Mouse (Mus musculus) forelimb bud, embryonic 11.5 days (tissue): ENCODE results near the gene Jund.

Source experiments
- DNase-seq: peaks from one replicate; pipeline ENCODE4 v3.0.0-alpha.2; 2012; ENCODE audit warnings: low read depth, low spot score

The Jund gene

GRCm38 (mm10) chr8:70699834-70700554 is 1.2 kb downstream of the Jund start:
- peak; percentile 82 for DNase-seq

GRCm38 (mm10) chr8:70700555-70700922 is 1.8 kb downstream of the Jund start:
- peak; percentile 95 for DNase-seq

GRCm38 (mm10) chr8:70701048-70701981 is 2.6 kb downstream of the Jund start:
- DNase-seq: peak; percentile 14

- no peak for DNase-seq
Observed at GRCm38 (mm10) chr8:70701982-70702841, 3.5 kb downstream of the Jund start.

- DNase-seq: no peak
Observed at GRCm38 (mm10) chr8:70702842-70703182, 4.1 kb downstream of the Jund start.

- no peak for DNase-seq
Observed at GRCm38 (mm10) chr8:70703287-70703686, 4.5 kb downstream of the Jund start, which contains the start of gene Iqcn. Gene Iqcn, plus strand, starts transcription at chr8:70703457.

- no peak for DNase-seq
Observed at GRCm38 (mm10) chr8:70708281-70708680, 9.5 kb downstream of the Jund start.

GRCm38 (mm10) chr8:70709794-70710193 is 11.0 kb downstream of the Jund start:
- DNase-seq: no peak

- no peak for DNase-seq
Observed at GRCm38 (mm10) chr8:70710296-70710695, 11.5 kb downstream of the Jund start.

GRCm38 (mm10) chr8:70711041-70711440 is 12.3 kb downstream of the Jund start:
- DNase-seq: no peak

GRCm38 (mm10) chr8:70713991-70714390 is 15.2 kb downstream of the Jund start:
- no peak for DNase-seq

GRCm38 (mm10) chr8:70715086-70715485 is 16.3 kb downstream of the Jund start:
- no peak for DNase-seq

- no peak for DNase-seq
Observed at GRCm38 (mm10) chr8:70716521-70717400, 18.0 kb downstream of the Jund start.

GRCm38 (mm10) chr8:70718297-70718696 is 19.5 kb downstream of the Jund start, which contains the start of gene Gm3336:
Gene Gm3336, plus strand, starts transcription at chr8:70718543.
- DNase-seq: no peak

- no peak for DNase-seq
Observed at GRCm38 (mm10) chr8:70719796-70720270, 21.1 kb downstream of the Jund start.

GRCm38 (mm10) chr8:70720739-70721138 is 22.0 kb downstream of the Jund start:
- peak; percentile 89 for DNase-seq

GRCm38 (mm10) chr8:70721601-70722000 is 22.9 kb downstream of the Jund start:
- DNase-seq: no peak

- no peak for DNase-seq
Observed at GRCm38 (mm10) chr8:70723486-70724210, 24.9 kb downstream of the Jund start, which contains the start of gene Pde4c. Gene Pde4c, plus strand, starts transcription at chr8:70723720.

- no peak for DNase-seq
Observed at GRCm38 (mm10) chr8:70724216-70724615, 25.5 kb downstream of the Jund start.
